Mouse (Mus musculus): ENCODE data around the gene Grm4.

GRCm38 (mm10) chr17:27520557-27520956, 646 bp downstream of the Grm4 start:
- TF ChIP-seq CTCF (IDR thresholded peaks at IDR 0.05; ENCODE audit: low read depth): peak; percentile 79
- no peak for TF ChIP-seq EP300 (IDR thresholded peaks at IDR 0.05; ENCODE audit: low read depth)

All from liver, embryonic 14.5 days (tissue).